Mouse (Mus musculus) erythroblast, adult 5-6 weeks (primary cell): ENCODE results near the gene Itgav. TPM values are rescaled to one million over a fixed set of nuclear protein-coding genes. Genes with fewer than 3 reads are reported as not detected.

ENCODE experiments used
- ATAC-seq: replicated peaks from 2 replicates; pipeline ENCODE4 v1.8.0; 2016; ENCODE audit warnings: moderate number of reproducible peaks, mild to moderate bottlenecking, moderate TSS enrichment, inconsistent platforms; ENCODE audit not compliant: poor library complexity, low FRiP score, severe bottlenecking
- total RNA-seq, 2 experiments: library from RNA; stranded (forward) in 1 of 2; stranded (reverse) in 1 of 2; fragments of 150-400 nt in 1 of 2; fragments of 200-764, 138-1000 nt in 1 of 2; gene quantifications; 2 replicates each; pipeline versions ENCODE4 v1.2.3 to v1.2.4; 2015 to 2017; ENCODE audit warnings: low replicate concordance in 2 of 2

Gene Itgav
- total RNA-seq, 2 experiments from 2014 or later = 3.5 to 5.6 TPM

DNA sequence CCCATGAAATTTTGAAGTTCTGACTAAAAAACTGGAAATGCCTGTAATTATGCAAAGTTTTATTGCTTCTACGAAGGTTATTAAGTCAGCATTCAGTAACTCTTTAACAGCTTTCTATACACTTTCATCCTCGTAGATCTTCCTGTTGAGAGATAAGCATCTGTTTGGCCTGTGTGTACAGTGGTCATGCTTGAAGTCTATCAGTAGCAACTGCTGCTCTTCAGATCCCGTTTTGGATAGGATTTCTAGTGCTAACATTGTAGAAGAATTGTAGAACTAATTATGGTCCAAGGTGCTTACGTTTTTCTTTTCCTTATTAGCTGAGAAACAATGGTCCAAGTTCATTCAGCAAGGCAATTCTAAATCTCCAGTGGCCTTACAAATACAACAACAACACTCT is 71.6 kb downstream of the Itgav start:
- no peak for ATAC-seq

DNA sequence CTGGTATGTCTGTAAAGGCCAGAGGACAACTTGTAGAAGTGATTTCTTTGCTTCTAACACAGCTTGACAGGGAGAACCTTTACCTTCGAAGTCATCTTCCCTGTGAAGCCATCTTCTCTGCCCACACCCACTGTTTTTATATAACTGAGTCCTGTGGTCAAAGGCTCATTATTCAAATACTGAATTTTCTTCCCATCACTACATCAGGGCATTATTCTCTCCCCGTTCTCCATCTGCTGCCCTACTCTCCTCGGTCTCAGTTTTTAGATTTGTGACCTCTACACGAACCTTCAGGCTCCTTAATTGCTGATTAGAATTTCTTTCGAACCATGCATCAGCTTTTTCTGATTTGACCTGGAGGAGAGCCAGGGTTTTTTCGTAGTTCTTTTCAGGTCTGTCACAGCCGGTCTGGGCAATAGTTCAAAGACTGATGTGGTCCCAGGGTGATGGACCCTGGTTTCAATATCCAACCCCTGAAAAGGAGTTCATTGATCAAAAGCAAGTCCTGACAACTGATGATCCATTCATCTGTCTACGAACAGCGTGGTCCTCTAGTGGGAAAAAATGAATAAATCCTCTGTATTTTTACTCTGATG is 73.8 kb downstream of the Itgav start:
- no peak for ATAC-seq

GRCm38 (mm10) chr2:83812483-83813272 is 88.5 kb downstream of the Itgav start, which contains the start of gene Fam171b:
Gene Fam171b, plus strand, starts transcription at chr2:83812636.
- no peak for ATAC-seq

DNA sequence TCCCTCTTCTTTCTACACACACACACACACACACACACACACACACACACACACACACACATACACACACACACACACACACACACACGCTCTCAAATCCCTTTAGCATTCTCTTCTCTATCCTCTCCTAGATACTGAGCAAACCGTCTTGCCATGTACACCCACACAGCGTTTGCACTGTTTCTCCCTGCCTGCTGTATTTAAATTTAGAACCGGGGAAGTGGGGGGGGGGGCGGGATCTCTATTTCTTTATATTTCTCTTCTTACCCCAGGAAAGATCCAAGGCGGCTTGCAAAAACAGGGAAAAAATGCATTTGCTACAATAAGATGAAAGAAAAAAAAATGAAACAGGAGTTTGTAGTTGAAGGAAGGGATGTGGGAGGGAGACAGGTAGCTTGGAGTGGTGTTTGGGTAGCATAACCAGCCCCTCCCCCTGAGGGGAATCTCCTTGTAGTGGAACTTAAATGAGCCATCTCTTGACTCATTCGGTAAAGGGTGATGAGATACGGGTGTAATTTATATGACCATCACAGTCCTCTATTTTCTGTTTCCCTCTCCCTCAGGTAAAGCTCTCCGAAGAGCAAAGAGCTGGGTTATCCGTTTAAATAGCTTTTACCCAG is 89.2 kb downstream of the Itgav start:
- ATAC-seq = no peak

GRCm38 (mm10) chr2:83814009-83814408 is 89.8 kb downstream of the Itgav start:
- no peak for ATAC-seq

- ATAC-seq = no peak
Observed at GRCm38 (mm10) chr2:83816147-83816546, 92.0 kb downstream of the Itgav start.

- no peak for ATAC-seq
Observed at GRCm38 (mm10) chr2:83825161-83825560, 101.0 kb downstream of the Itgav start.

GRCm38 (mm10) chr2:83828895-83829539 is 104.8 kb downstream of the Itgav start:
- ATAC-seq = no peak

- no peak for ATAC-seq
Observed at GRCm38 (mm10) chr2:83832903-83833302, 108.7 kb downstream of the Itgav start.

GRCm38 (mm10) chr2:83835313-83836070 is 111.3 kb downstream of the Itgav start:
- ATAC-seq = no peak

DNA sequence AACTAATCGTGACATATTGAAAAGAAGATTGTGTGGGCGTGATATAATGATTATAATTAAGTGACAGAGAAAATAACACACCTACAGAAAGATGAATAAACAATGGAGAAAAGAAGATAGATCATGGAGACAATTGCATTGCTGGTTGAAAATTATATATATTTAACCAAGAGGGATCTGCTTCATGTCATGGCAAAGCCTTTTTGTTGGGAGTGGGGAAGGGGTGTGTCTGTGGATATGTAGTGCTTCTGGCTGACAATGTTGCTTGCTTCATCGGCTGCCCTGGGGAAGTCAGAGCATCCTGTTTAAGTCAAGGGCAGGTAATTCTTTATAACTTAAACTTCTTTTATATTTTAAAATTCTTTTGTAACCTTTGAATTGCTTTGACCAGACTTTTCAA is 124.3 kb downstream of the Itgav start:
- no peak for ATAC-seq

GRCm38 (mm10) chr2:83853423-83853822 is 129.2 kb downstream of the Itgav start:
- no peak for ATAC-seq

- ATAC-seq = no peak
Observed at GRCm38 (mm10) chr2:83856236-83856635, 132.0 kb downstream of the Itgav start.

Other genes starting within 250 kb of the Itgav start
- 54.6 and 65.2 TPM in 2 replicates for gene Zc3h15, start 80.0 kb upstream of the Itgav start, total RNA-seq (2015; ENCODE audit: low replicate concordance)
- 96.3 and 134 TPM in 2 replicates for gene Zc3h15, start 80.0 kb upstream of the Itgav start, total RNA-seq (2017; ENCODE audit: low replicate concordance)
- gene Fam171b, start 88.2 kb downstream of the Itgav start, total RNA-seq (2015; ENCODE audit: low replicate concordance) = not detected in 2 replicates
- gene Fam171b, start 88.2 kb downstream of the Itgav start, total RNA-seq (2017; ENCODE audit: low replicate concordance) = not detected in 2 replicates
- gene Zswim2, start 216.8 kb downstream of the Itgav start, total RNA-seq (2015; ENCODE audit: low replicate concordance) = not detected in 2 replicates
- not detected in 2 replicates for gene Zswim2, start 216.8 kb downstream of the Itgav start, total RNA-seq (2017; ENCODE audit: low replicate concordance)
- gene Gm13698, start 231.3 kb downstream of the Itgav start, total RNA-seq (2015; ENCODE audit: low replicate concordance) = not detected in 2 replicates
- 0.42 TPM in 1 of 2 replicates, not detected in the other for gene Gm13698, start 231.3 kb downstream of the Itgav start, total RNA-seq (2017; ENCODE audit: low replicate concordance)
- not detected in 2 replicates for gene Gm13693, start 237.1 kb downstream of the Itgav start, total RNA-seq (2015; ENCODE audit: low replicate concordance)
- gene Gm13693, start 237.1 kb downstream of the Itgav start, total RNA-seq (2017; ENCODE audit: low replicate concordance) = 0.42 TPM in 1 of 2 replicates, not detected in the other
- not detected in 2 replicates for gene Gm13695, start 242.9 kb downstream of the Itgav start, total RNA-seq (2015; ENCODE audit: low replicate concordance)
- 0.42 TPM in 1 of 2 replicates, not detected in the other for gene Gm13695, start 242.9 kb downstream of the Itgav start, total RNA-seq (2017; ENCODE audit: low replicate concordance)
- gene Gm13696, start 248.7 kb downstream of the Itgav start, total RNA-seq (2015; ENCODE audit: low replicate concordance) = not detected in 2 replicates
- 0.42 TPM in 1 of 2 replicates, not detected in the other for gene Gm13696, start 248.7 kb downstream of the Itgav start, total RNA-seq (2017; ENCODE audit: low replicate concordance)